Mouse (Mus musculus): ENCODE measurements around the gene Fez2. TPM values are rescaled to one million over a fixed set of nuclear protein-coding genes. Genes with fewer than 3 reads are reported as not detected.

Fez2 gene
- polyA plus RNA-seq, 1 experiment from 2014 or later: 34.6 TPM

DNA sequence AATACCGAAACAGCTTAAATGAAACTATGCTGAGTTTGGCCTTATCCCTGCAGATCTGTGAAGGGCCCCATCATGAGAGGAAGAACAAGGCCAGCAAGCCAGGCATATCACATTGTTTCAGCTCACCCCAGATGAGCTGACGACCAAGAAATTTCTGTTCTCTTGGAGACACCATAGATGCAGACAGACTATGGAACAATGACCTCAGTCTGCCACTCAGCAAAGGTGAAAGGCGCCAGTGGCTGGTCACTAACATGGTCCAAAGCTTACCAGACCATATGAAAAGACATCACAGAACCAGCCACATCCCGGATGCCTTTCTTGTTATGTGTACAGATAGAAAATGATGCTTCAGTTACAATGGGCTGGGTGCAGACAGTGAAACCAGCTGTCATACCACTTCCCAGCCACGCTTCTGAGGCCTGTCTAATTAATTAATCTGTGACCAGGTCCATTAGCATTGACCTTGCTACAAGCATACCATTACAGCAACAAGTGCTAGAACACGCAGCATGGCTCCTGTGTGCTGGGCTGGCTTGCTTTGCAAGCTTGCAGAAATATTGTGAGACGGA, 92.1 kb downstream of the Fez2 start:
- Histone ChIP-seq H3K4me3 (replicated peaks; ENCODE audit: low read length) (no peak overlapping the region), H3K9me3 (replicated peaks; ENCODE audit: control insufficient read depth, low read length) (no peaks in the 10 kb centered on the region), H3K27ac (ENCODE audit: low read length) (no peak overlapping the region), H3K36me3 (ENCODE audit: control insufficient read depth, insufficient read depth, low read length) (no peaks in the 10 kb centered on the region), H3K27me3 (ENCODE audit: control insufficient read depth, insufficient read depth, low read length) (no peaks in the 10 kb centered on the region), H3K4me2 (ENCODE audit: low read depth, low read length) (no peak overlapping the region), H3K9ac (ENCODE audit: low read length) (no peak overlapping the region), H3K4me1 (ENCODE audit: control insufficient read depth, insufficient read depth, low read length) (peaks cover 14% of the 10 kb centered on the region)
- no peak for ATAC-seq (ENCODE audit: insufficient read depth, low FRiP score)
- 83% methylated on average over 7 of the region's 7 CpGs for WGBS

DNA sequence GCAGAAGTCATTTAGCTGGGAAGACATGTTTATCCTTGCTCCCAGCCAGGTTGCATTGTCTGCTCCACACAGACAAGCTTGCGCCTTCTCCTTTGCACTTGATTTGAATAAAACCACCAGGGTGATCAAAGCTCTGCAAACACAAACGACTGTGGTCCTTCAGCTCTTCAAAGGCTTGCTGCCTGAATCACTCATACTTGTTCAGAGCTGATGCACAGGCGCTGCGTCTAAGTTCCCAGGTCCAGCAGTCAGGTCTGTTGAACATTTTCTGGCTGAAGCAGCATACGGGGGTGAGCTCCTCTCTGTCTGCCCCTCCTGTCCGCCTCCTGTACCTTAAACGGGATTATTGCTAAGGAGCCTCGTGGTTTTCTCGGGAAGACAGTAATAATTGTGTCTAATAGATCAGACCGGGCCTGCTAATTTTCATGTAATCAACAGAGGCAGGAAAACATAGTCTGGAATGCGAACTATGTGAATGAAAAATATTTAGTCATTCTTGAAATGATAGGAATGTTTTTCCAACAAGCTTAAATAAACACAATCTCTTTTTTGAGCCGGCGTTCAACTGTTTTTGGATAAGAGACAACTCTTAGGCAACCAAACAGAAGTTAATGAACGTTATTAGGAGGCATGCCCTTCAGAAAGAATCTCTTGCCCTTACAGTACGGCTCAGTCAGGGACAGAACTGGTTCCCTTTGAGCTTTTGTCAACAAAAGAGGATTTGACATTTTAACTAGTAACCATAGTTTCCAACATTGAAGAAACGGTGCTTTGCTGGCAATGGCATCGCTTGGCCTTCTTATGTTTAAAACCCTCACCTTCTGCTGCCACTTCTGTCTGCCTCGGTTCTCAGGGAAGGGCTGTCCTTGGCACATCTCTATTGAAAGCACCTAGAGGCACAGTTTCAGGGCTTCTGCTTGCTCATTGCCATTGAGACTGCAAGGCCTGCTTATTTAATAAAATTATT, 95.3 kb downstream of the Fez2 start:
- H3K36me3 ChIP-seq (ENCODE audit: control insufficient read depth, insufficient read depth, low read length): no peaks in the 10 kb centered on the region
- H3K4me3 ChIP-seq (replicated peaks; ENCODE audit: low read length): no peak overlapping the region
- no peak for ATAC-seq (ENCODE audit: insufficient read depth, low FRiP score)
- H3K27ac ChIP-seq (ENCODE audit: low read length): peak overlapping the region; percentile 66; the same call in 1 of the 2 replicates
- H3K4me1 ChIP-seq (ENCODE audit: control insufficient read depth, insufficient read depth, low read length): peaks cover 14% of the 10 kb centered on the region
- no peak overlapping the region for H3K4me2 ChIP-seq (ENCODE audit: low read depth, low read length)
- no peaks in the 10 kb centered on the region for H3K27me3 ChIP-seq (ENCODE audit: control insufficient read depth, insufficient read depth, low read length)
- no peak overlapping the region for H3K9ac ChIP-seq (ENCODE audit: low read length)
- no peaks in the 10 kb centered on the region for H3K9me3 ChIP-seq (replicated peaks; ENCODE audit: control insufficient read depth, low read length)
- WGBS: 23% methylated on average over 18 of the region's 18 CpGs

DNA sequence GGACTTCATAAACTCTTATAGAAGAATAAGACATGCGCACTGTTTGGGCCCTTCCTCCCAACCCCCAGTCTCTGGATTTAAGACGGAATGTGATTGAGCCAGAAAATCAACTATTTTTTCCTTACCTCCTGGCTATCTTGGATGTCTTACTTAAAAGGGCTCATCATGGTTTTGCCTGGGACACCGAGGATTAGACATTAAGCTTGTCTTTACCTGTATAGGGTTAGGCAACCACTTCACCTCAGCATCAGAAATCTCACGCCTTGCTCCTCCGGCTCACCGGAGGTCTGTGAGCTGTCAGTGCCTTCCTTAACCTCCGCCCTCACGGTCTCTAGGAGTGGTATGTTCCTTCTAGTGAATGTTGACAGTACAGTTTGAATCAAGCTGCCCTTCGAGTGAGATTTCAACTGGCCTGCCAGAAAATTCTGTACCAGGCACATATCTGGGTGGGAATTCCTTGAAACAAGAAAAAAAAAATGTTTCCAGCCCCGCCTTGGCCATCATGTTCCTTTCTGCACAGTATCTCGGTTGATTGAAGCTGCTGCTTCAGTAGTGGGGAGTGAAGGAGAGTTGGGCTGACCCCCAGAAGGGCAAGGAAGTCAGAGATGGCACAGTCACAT, 96.6 kb downstream of the Fez2 start:
- Histone ChIP-seq H3K27me3 (ENCODE audit: control insufficient read depth, insufficient read depth, low read length) (no peaks in the 10 kb centered on the region), H3K4me2 (ENCODE audit: low read depth, low read length) (no peak overlapping the region), H3K9me3 (replicated peaks; ENCODE audit: control insufficient read depth, low read length) (no peaks in the 10 kb centered on the region), H3K36me3 (ENCODE audit: control insufficient read depth, insufficient read depth, low read length) (no peaks in the 10 kb centered on the region), H3K4me3 (replicated peaks; ENCODE audit: low read length) (no peak overlapping the region), H3K27ac (ENCODE audit: low read length) (peak overlapping the region; percentile 38), H3K4me1 (ENCODE audit: control insufficient read depth, insufficient read depth, low read length) (peaks cover 13% of the 10 kb centered on the region), H3K9ac (ENCODE audit: low read length) (no peak overlapping the region)
- ATAC-seq (ENCODE audit: insufficient read depth, low FRiP score): no peak
- 76% methylated on average over 11 of the region's 11 CpGs for WGBS

Other genes with a start within 250 kb of the Fez2 start
- gene Crim1, start 217.9 kb downstream of the Fez2 start, polyA plus RNA-seq (2015; fragmentation: Nextera tagmentation; extraction: Ambion mirVana): 3.5 and 3.9 TPM in 2 replicates
- gene Vit, start 89.9 kb upstream of the Fez2 start, polyA plus RNA-seq (2015; fragmentation: Nextera tagmentation; extraction: Ambion mirVana): 0.26 and 0.40 TPM in 2 replicates